In the genomic region with DNA sequence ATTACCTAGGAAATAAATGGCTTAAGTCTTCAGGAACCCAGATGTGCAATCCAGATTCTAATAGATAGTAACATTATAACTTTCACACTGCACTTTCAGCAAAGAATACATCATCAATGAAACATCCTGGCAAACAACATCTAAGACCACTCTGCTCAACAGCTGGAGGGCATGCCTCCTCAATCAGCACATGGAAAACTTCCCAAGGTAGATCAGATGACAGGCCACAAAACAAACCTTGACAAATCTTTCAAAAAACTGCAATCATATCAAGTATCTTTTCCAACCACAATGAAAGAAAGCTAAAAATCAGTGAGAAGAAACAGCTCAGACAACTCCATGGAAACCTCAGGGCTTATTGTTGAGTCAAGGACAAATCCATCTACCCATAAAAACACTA, we compare ENCODE assay signal across 23 mouse cellular contexts.
DNase-seq lines count a peak whose midpoint lies in the region; ATAC-seq and TF ChIP-seq lines count a peak whose summit lies in the region.
"Had no signal": no experiment of that assay in that cellular context is flagged by ENCODE, and none has a peak within 500 bp of the region (broad histone marks: within the 10 kb centered on the region; RNA-seq: fewer than 3 reads in every experiment).

No protein-coding gene starts in this region.

- H3K4me1 ChIP-seq in limb, embryonic 14.5 days (ENCODE audit: control insufficient read depth, insufficient read depth, low read length): no peaks in the 10 kb centered on the region
- peaks cover 5% of the 10 kb centered on the region; the same call in 1 of the 2 replicates for H3K4me1 ChIP-seq in limb, embryonic 10.5 days
- H3K4me1 ChIP-seq: embryonic facial prominence, embryonic 12.5 days; forebrain, embryonic 10.5 days; forebrain, embryonic 12.5 days had no signal

- no peak overlapping the region for H3K4me3 ChIP-seq in limb, embryonic 14.5 days (replicated peaks; ENCODE audit: low read length)
- H3K4me3 ChIP-seq in limb, embryonic 10.5 days: no peak overlapping the region
- H3K4me3 ChIP-seq in C2C12 (ENCODE audit: insufficient read depth, poor library complexity, severe bottlenecking): no peak overlapping the region
- H3K4me3 ChIP-seq: embryonic facial prominence, embryonic 12.5 days; embryonic facial prominence, embryonic 15.5 days; erythroblast, embryonic 14.5 days; forebrain, embryonic 10.5 days; forebrain, embryonic 12.5 days had no signal

- no peak for TF ChIP-seq POLR2A in limb, embryonic 14.5 days (IDR thresholded peaks at IDR 0.05; ENCODE audit: borderline replicate concordance, extremely low read depth, insufficient read depth, insufficient read length)

- H3K9me3 ChIP-seq in limb, embryonic 14.5 days (ENCODE audit: control insufficient read depth, low read length): no peaks in the 10 kb centered on the region
- H3K9me3 ChIP-seq in limb, embryonic 10.5 days (replicated peaks): no peaks in the 10 kb centered on the region
- H3K9me3 ChIP-seq: embryonic facial prominence, embryonic 12.5 days; embryonic facial prominence, embryonic 15.5 days; forebrain, embryonic 12.5 days had no signal

- no peak overlapping the region for H3K27ac ChIP-seq in limb, embryonic 14.5 days (replicated peaks; ENCODE audit: low read depth, low read length)
- no peak overlapping the region for H3K27ac ChIP-seq in limb, embryonic 10.5 days
- H3K27ac ChIP-seq: forebrain, embryonic 10.5 days; forebrain, embryonic 12.5 days had no signal

- no peaks in the 10 kb centered on the region for H3K27me3 ChIP-seq in limb, embryonic 14.5 days (ENCODE audit: control insufficient read depth, insufficient read depth, low read length)
- no peaks in the 10 kb centered on the region for H3K27me3 ChIP-seq in limb, embryonic 10.5 days (ENCODE audit: low read depth, poor library complexity, severe bottlenecking)
- no peaks in the 10 kb centered on the region for H3K27me3 ChIP-seq in C2C12 (ENCODE audit: control insufficient read depth, insufficient read depth, insufficient read length)
- H3K27me3 ChIP-seq: embryonic facial prominence, embryonic 12.5 days; embryonic facial prominence, embryonic 15.5 days; forebrain, embryonic 12.5 days; Patski had no signal

- peak; percentile 27 for DNase-seq in limb, embryonic 14.5 days (ENCODE audit: low spot score)
- no peak for DNase-seq in limb, embryonic 10.5 days (ENCODE audit: low spot score)
- no peak for DNase-seq in embryo, embryonic 9.5 days (ENCODE audit: extremely low spot score)
- DNase-seq in kidney, adult 11 months: no peak
- DNase-seq: adrenal gland, adult 8-10 months; adrenal gland, postnatal 14 days; adrenal gland, postnatal 36 days; B cell, adult 2 months; cerebellum, adult 11-12 months; cerebellum, adult 2 months; cerebellum, adult 9-10 months; cerebellum, postnatal 10 days; cerebellum, postnatal 25 days had no signal

- H3K79me3 ChIP-seq in C2C12 (ENCODE audit: low read depth): no peaks in the 10 kb centered on the region

- no peak for ATAC-seq in limb, embryonic 14.5 days (ENCODE audit: low FRiP score, low read depth)
- ATAC-seq: activated CD4-positive, CD25-positive, alpha-beta regulatory T cell, adult 4 months; forebrain, embryonic 14.5 days; forebrain, embryonic 16.5 days; Patski had no signal

- no peak overlapping the region for H3ac ChIP-seq in C2C12 (ENCODE audit: control insufficient read depth, insufficient read length, low read depth)

- H3K36me3 ChIP-seq in limb, embryonic 14.5 days (ENCODE audit: control insufficient read depth, insufficient read depth, low read length): no peaks in the 10 kb centered on the region
- no peaks in the 10 kb centered on the region for H3K36me3 ChIP-seq in limb, embryonic 10.5 days
- H3K36me3 ChIP-seq in C2C12 (ENCODE audit: control insufficient read depth, insufficient read depth): no peaks in the 10 kb centered on the region
- H3K36me3 ChIP-seq: embryonic facial prominence, embryonic 12.5 days; embryonic facial prominence, embryonic 15.5 days; forebrain, embryonic 10.5 days; forebrain, embryonic 12.5 days had no signal

- no peak overlapping the region for H3K9ac ChIP-seq in limb, embryonic 14.5 days (ENCODE audit: low read depth, low read length, severe bottlenecking)
- H3K9ac ChIP-seq: embryonic facial prominence, embryonic 12.5 days; embryonic facial prominence, embryonic 15.5 days; forebrain, embryonic 12.5 days had no signal

- no peak for TF ChIP-seq CTCF in C2C12 (IDR thresholded peaks at IDR 0.05; ENCODE audit: control insufficient read depth, insufficient read depth, insufficient read length)

- H3K79me2 ChIP-seq in C2C12 (ENCODE audit: control insufficient read depth, insufficient read depth): no peaks in the 10 kb centered on the region

- H3K4me2 ChIP-seq in limb, embryonic 14.5 days (replicated peaks; ENCODE audit: low read depth, low read length, severe bottlenecking): no peak overlapping the region
- H3K4me2 ChIP-seq: embryonic facial prominence, embryonic 12.5 days; embryonic facial prominence, embryonic 15.5 days; forebrain, embryonic 12.5 days had no signal

TF ChIP-seq in C2C12, 6 proteins besides CTCF, POLR2A, EP300 and RAD21:
- TF ChIP-seq MYOD1 (IDR thresholded peaks at IDR 0.05; ENCODE audit: control insufficient read depth, insufficient read length, low read depth) (peak; percentile 24), MYOG (IDR thresholded peaks at IDR 0.05; ENCODE audit: control insufficient read depth, extremely low read depth, insufficient read length) (no peak), USF1 (IDR thresholded peaks at IDR 0.05; ENCODE audit: low read depth) (no peak)
TF ChIP-seq in C2C12: peak in this region for 1.
